Mouse (Mus musculus): ENCODE data around the gene Ess2. TPM values are rescaled to one million over a fixed set of nuclear protein-coding genes. Genes with fewer than 3 reads are reported as not detected.

Ess2 gene
- total RNA-seq, 2 experiments from 2014 or later = 8.9 to 14.5 TPM

- ATAC-seq (ENCODE audit: poor library complexity, severe bottlenecking) = no peak
Observed at GRCm38 (mm10) chr16:17865293-17865692, 45.9 kb downstream of the Ess2 start.

DNA sequence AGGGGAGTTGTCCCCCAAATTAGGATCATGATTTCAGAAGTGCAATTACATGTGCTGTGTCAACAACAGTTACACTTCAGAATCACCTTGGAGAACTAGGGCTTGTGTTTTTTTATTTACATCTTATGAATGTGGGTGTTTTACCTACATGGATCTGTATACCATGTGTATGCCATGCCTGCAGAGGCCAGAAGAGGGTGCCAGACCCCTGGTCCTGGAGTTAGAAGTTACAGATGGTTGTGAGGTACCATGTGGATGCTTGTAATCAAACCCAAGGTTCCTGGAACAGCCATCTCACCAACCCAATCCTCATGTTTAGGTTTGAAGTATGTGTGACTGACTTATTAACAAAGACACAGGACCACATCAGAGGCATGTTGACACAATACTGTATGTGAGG lies 52.6 kb downstream of the Ess2 start:
- ATAC-seq (ENCODE audit: poor library complexity, severe bottlenecking) = no peak

- no peak for ATAC-seq (ENCODE audit: poor library complexity, severe bottlenecking)
Observed at GRCm38 (mm10) chr16:17857157-17857556, 54.0 kb downstream of the Ess2 start.

- no peak for ATAC-seq (ENCODE audit: poor library complexity, severe bottlenecking)
Observed at GRCm38 (mm10) chr16:17853263-17853662, 57.9 kb downstream of the Ess2 start.

- no peak for ATAC-seq (ENCODE audit: poor library complexity, severe bottlenecking)
Observed at GRCm38 (mm10) chr16:17851860-17852259, 59.3 kb downstream of the Ess2 start.

DNA sequence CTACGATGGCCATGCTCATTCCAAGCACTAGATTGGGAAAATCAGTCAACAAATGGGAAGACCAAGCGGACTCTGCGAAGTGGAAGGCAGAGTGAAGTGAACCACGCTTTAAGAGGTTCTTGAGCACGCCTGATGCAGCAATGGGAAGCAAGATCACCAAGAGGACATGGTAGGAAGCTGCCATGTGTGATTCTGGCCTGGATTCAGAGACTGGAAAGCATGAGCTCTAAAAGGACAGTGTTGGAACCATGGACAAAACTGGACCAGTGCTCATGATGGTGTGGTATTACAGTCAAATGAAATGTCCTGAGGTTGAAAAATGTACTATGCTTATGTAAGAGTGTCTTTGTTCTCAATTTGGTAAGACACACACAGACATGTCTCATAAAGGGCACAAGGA lies 59.8 kb downstream of the Ess2 start:
- ATAC-seq (ENCODE audit: poor library complexity, severe bottlenecking) = no peak

Other genes starting within 250 kb of the Ess2 start
- 61.4 and 67.1 TPM in 2 replicates for gene Med15, start 178.5 kb downstream of the Ess2 start, total RNA-seq (2015)
- 28.6 and 49.3 TPM in 2 replicates for gene Med15, start 178.5 kb downstream of the Ess2 start, total RNA-seq (2017)
- 5.0 and 6.9 TPM in 2 replicates for gene Klhl22, start 151.7 kb downstream of the Ess2 start, total RNA-seq (2015)
- gene Klhl22, start 151.7 kb downstream of the Ess2 start, total RNA-seq (2017) = 7.0 and 8.3 TPM in 2 replicates
- gene Scarf2, start 114.1 kb downstream of the Ess2 start, total RNA-seq (2015) = 0.07 TPM in 1 of 2 replicates, not detected in the other
- gene Scarf2, start 114.1 kb downstream of the Ess2 start, total RNA-seq (2017) = not detected in 2 replicates
- gene B830017H08Rik, start 78.2 kb downstream of the Ess2 start, total RNA-seq (2015) = not detected in 2 replicates
- gene B830017H08Rik, start 78.2 kb downstream of the Ess2 start, total RNA-seq (2017) = not detected in 2 replicates
- gene Car15, start 73.0 kb downstream of the Ess2 start, total RNA-seq (2015) = 4.1 and 6.1 TPM in 2 replicates
- 1.7 and 2.3 TPM in 2 replicates for gene Car15, start 73.0 kb downstream of the Ess2 start, total RNA-seq (2017)
- 0.27 and 0.96 TPM in 2 replicates for gene Gm20518, start 19.7 kb downstream of the Ess2 start, total RNA-seq (2015)
- 0.04 and 0.37 TPM in 2 replicates for gene Gm20518, start 19.7 kb downstream of the Ess2 start, total RNA-seq (2017)
- gene Tssk1, start 17.1 kb downstream of the Ess2 start, total RNA-seq (2015) = not detected in 2 replicates
- not detected in 2 replicates for gene Tssk1, start 17.1 kb downstream of the Ess2 start, total RNA-seq (2017)
- 16.1 and 20.5 TPM in 2 replicates for gene Dgcr2, start 12.8 kb downstream of the Ess2 start, total RNA-seq (2015)
- 32.9 and 35.6 TPM in 2 replicates for gene Dgcr2, start 12.8 kb downstream of the Ess2 start, total RNA-seq (2017)
- not detected in 2 replicates for gene Tssk2, start 12.7 kb downstream of the Ess2 start, total RNA-seq (2015)
- gene Tssk2, start 12.7 kb downstream of the Ess2 start, total RNA-seq (2017) = not detected in 2 replicates
- not detected in 2 replicates for gene Gsc2, start 3.7 kb upstream of the Ess2 start, total RNA-seq (2015)
- gene Gsc2, start 3.7 kb upstream of the Ess2 start, total RNA-seq (2017) = not detected in 2 replicates
- 7.6 and 11.2 TPM in 2 replicates for gene Slc25a1, start 16.9 kb upstream of the Ess2 start, total RNA-seq (2015)
- 16.1 and 24.1 TPM in 2 replicates for gene Slc25a1, start 16.9 kb upstream of the Ess2 start, total RNA-seq (2017)
- gene Vpreb2, start 69.1 kb upstream of the Ess2 start, total RNA-seq (2015) = not detected in 2 replicates
- not detected in 2 replicates for gene Vpreb2, start 69.1 kb upstream of the Ess2 start, total RNA-seq (2017)
- 9.8 and 11.4 TPM in 2 replicates for gene Dgcr6, start 141.5 kb upstream of the Ess2 start, total RNA-seq (2015)
- gene Dgcr6, start 141.5 kb upstream of the Ess2 start, total RNA-seq (2017) = 3.4 and 7.9 TPM in 2 replicates
- 1.3 and 2.2 TPM in 2 replicates for gene Prodh, start 178.9 kb upstream of the Ess2 start, total RNA-seq (2015)
- gene Prodh, start 178.9 kb upstream of the Ess2 start, total RNA-seq (2017) = 5.7 and 9.8 TPM in 2 replicates
- 0.36 and 0.85 TPM in 2 replicates for gene Rtn4r, start 216.3 kb upstream of the Ess2 start, total RNA-seq (2015)
- 0.26 TPM in 1 of 2 replicates, not detected in the other for gene Rtn4r, start 216.3 kb upstream of the Ess2 start, total RNA-seq (2017)